Mouse (Mus musculus): ENCODE measurements around the gene Fes.

- no peak for TF ChIP-seq GATA1 (IDR thresholded peaks at IDR 0.05; ENCODE audit: borderline replicate concordance, low read length)
- TF ChIP-seq FLI1 (IDR thresholded peaks at IDR 0.05; ENCODE audit: low read length), result no peak
Measured at GRCm38 (mm10) chr7:80410380-80410779, 22.6 kb upstream of the Fes start.

Measured in megakaryocyte, embryonic 14.5 days (primary cell).